Mouse (Mus musculus) stomach, postnatal 0 days (tissue): Measurements from ENCODE around the gene Lca5l. TPM values are rescaled to one million over a fixed set of nuclear protein-coding genes. Genes with fewer than 3 reads are reported as not detected.
A peak's percentile ranks its signal among the peaks of the same experiment; 100 is the strongest.

Experiments
- ATAC-seq: fragments of 200-750 bp; cut with Nextera tagmentation; 2 replicates; pipeline ENCODE4 v1.8.0; 2017; ENCODE audit not compliant: low FRiP score, low TSS enrichment
- DNase-seq: peaks from one replicate; pipeline ENCODE4 v3.0.0-alpha.2; 2016; ENCODE audit warnings: low spot score
- H3K27ac ChIP-seq: fragments of 300-500 bp; sonication (generic); replicated peaks from 2 replicates; pipeline ENCODE4 v1.5.1; 2014; ENCODE audit warnings: mild to moderate bottlenecking, control low read depth
- H3K27me3 ChIP-seq: fragments of 300-500 bp; sonication (generic); 2 replicates; pipeline ENCODE4 v1.6.1; 2014; ENCODE audit warnings: low read length; ENCODE audit not compliant: control insufficient read depth, insufficient read depth
- H3K36me3 ChIP-seq: fragments of 300-500 bp; sonication (generic); 2 replicates; pipeline ENCODE4 v1.6.1; 2014; ENCODE audit warnings: low read length, mixed read lengths; ENCODE audit not compliant: control insufficient read depth, insufficient read depth
- H3K4me1 ChIP-seq: fragments of 300-500 bp; sonication (generic); replicated peaks from 2 replicates; pipeline ENCODE4 v1.6.1; 2014; ENCODE audit warnings: antibody characterized with exemption; ENCODE audit not compliant: control insufficient read depth, insufficient read depth
- H3K4me2 ChIP-seq: fragments of 300-500 bp; sonication (generic); replicated peaks from 2 replicates; pipeline ENCODE4 v1.6.1; 2014; ENCODE audit warnings: low read depth, mild to moderate bottlenecking, control low read depth, moderate library complexity
- H3K4me3 ChIP-seq: fragments of 300-500 bp; sonication (generic); 2 replicates; pipeline ENCODE4 v1.5.1; 2014; ENCODE audit warnings: low read depth, low read length, control low read depth
- H3K9ac ChIP-seq: fragments of 300-500 bp; sonication (generic); 2 replicates; pipeline ENCODE4 v1.6.1; 2014; ENCODE audit warnings: mild to moderate bottlenecking, low read length, control low read depth, mixed read lengths
- H3K9me3 ChIP-seq: fragments of 300-500 bp; sonication (generic); 2 replicates; pipeline ENCODE4 v1.6.1; 2016; ENCODE audit warnings: low read length; ENCODE audit not compliant: control insufficient read depth
- CTCF ChIP-seq: IDR thresholded peaks from 2 replicates; pipeline ENCODE4 v1.5.1; 2016; ENCODE audit warnings: antibody characterized with exemption, low read depth, mild to moderate bottlenecking, moderate library complexity
- EP300 ChIP-seq: optimal IDR thresholded peaks from 2 replicates; pipeline ENCODE3; 2016; ENCODE audit warnings: antibody characterized with exemption
- WGBS: fragments of 180-500 bp; shearing (Covaris S2); extraction: QIAGEN DNeasy Blood & Tissue Kit; methylation state at CpG from one replicate; pipeline ENCODE4 v1.1.7; 2014; 5-methylcytosine and 5-hydroxymethylcytosine counted together
- polyA plus RNA-seq: library from polyadenylated mRNA; unstranded; fragments of >200 nt; fragmentation: Nextera tagmentation; extraction: Ambion mirVana; gene quantifications from 2 replicates; pipeline ENCODE4 v1.2.1, GENCODE M21; 2015

Lca5l gene
- polyA plus RNA-seq, 1 experiment from 2014 or later = 1.1 TPM

GRCm38 (mm10) chr16:96213027-96213426, 21.0 kb upstream of the Lca5l start:
- 89% methylated on average over 4 of the region's 4 CpGs for WGBS
- Histone ChIP-seq H3K9ac (no peak overlapping the region), H3K4me3 (no peak overlapping the region), H3K9me3 (no peaks in the 10 kb centered on the region), H3K4me1 (peaks cover 2% of the 10 kb centered on the region; the same call in 1 of the 2 replicates), H3K27me3 (no peaks in the 10 kb centered on the region), H3K4me2 (no peak overlapping the region), H3K36me3 (no peaks in the 10 kb centered on the region), H3K27ac (no peak overlapping the region)
- DNase-seq (no peak), ATAC-seq (no peak)
- TF ChIP-seq CTCF = no peak
- no peak for TF ChIP-seq EP300

GRCm38 (mm10) chr16:96210856-96211255, 18.8 kb upstream of the Lca5l start:
- H3K9ac ChIP-seq = no peak overlapping the region
- 75% methylated on average over 7 of the region's 7 CpGs for WGBS
- no peak overlapping the region for H3K4me2 ChIP-seq
- no peak overlapping the region for H3K4me3 ChIP-seq
- peak overlapping the region; percentile 35; the same call in 1 of the 2 replicates for H3K27ac ChIP-seq
- DNase-seq (no peak), ATAC-seq (no peak)
- TF ChIP-seq CTCF = no peak
- no peak for TF ChIP-seq EP300
- no peaks in the 10 kb centered on the region for H3K27me3 ChIP-seq
- no peaks in the 10 kb centered on the region for H3K9me3 ChIP-seq
- no peaks in the 10 kb centered on the region for H3K36me3 ChIP-seq
- peaks cover 2% of the 10 kb centered on the region; the same call in 1 of the 2 replicates for H3K4me1 ChIP-seq

- WGBS = 82% methylated on average over 10 of the region's 10 CpGs
- Histone ChIP-seq H3K9ac (no peak overlapping the region), H3K4me3 (no peak overlapping the region)
Measured at GRCm38 (mm10) chr16:96209789-96210188, 17.7 kb upstream of the Lca5l start.

GRCm38 (mm10) chr16:96201485-96202232, 9.6 kb upstream of the Lca5l start:
- DNase-seq (peak; percentile 41), ATAC-seq (peak; percentile 65; the same call in 1 of the 2 replicates)
- 0 out of 2 replicates have a peak overlapping the region, but pooled peaks have one; percentile 18 for H3K9ac ChIP-seq
- H3K4me1 ChIP-seq = 0 out of 2 replicates have a peak, but pooled peaks cover 3% of the 10 kb centered on the region
- TF ChIP-seq EP300 = no peak
- TF ChIP-seq CTCF = no peak
- peak overlapping the region; percentile 31; the same call in 1 of the 2 replicates for H3K4me3 ChIP-seq
- WGBS = 49% methylated on average over 11 of the region's 11 CpGs
- peak overlapping the region; percentile 60 for H3K4me2 ChIP-seq
- H3K27ac ChIP-seq = peak overlapping the region; percentile 84
- no peaks in the 10 kb centered on the region for H3K36me3 ChIP-seq
- H3K27me3 ChIP-seq = no peaks in the 10 kb centered on the region
- no peaks in the 10 kb centered on the region for H3K9me3 ChIP-seq

More at GRCm38 (mm10) chr16:96209789-96210188, 17.7 kb upstream of the Lca5l start:
- Histone ChIP-seq H3K27me3 (no peaks in the 10 kb centered on the region), H3K27ac (no peak overlapping the region), H3K36me3 (no peaks in the 10 kb centered on the region), H3K4me1 (peaks cover 2% of the 10 kb centered on the region; the same call in 1 of the 2 replicates), H3K9me3 (no peaks in the 10 kb centered on the region), H3K4me2 (no peak overlapping the region)
- DNase-seq = no peak
- TF ChIP-seq EP300 (no peak), CTCF (no peak)
- no peak for ATAC-seq

- Histone ChIP-seq H3K27me3 (no peaks in the 10 kb centered on the region), H3K9ac (peak overlapping the region; percentile 58), H3K4me3 (peak overlapping the region; percentile 31), H3K36me3 (no peaks in the 10 kb centered on the region), H3K4me1 (0 out of 2 replicates have a peak, but pooled peaks cover 3% of the 10 kb centered on the region), H3K27ac (peak overlapping the region; percentile 84), H3K9me3 (no peaks in the 10 kb centered on the region), H3K4me2 (peak overlapping the region; percentile 60)
- TF ChIP-seq CTCF (no peak), EP300 (no peak)
- no peak for ATAC-seq
- DNase-seq = no peak
- 39% methylated on average over 9 of the region's 9 CpGs for WGBS
Measured at GRCm38 (mm10) chr16:96200702-96201028, 8.6 kb upstream of the Lca5l start.
